Mouse (Mus musculus) midbrain, embryonic 16.5 days (tissue): ENCODE measurements around the gene Sorcs2. TPM values are rescaled to one million over a fixed set of nuclear protein-coding genes. Genes with fewer than 3 reads are reported as not detected.

Source experiments
- ATAC-seq: fragments of 200-750 bp; cut with Nextera tagmentation; 2 replicates; pipeline ENCODE4 v1.8.0; 2017; ENCODE audit warnings: moderate TSS enrichment
- H3K27ac ChIP-seq: fragments of 300-500 bp; sonication (generic); 2 replicates; pipeline ENCODE4 v1.5.1; 2014; ENCODE audit warnings: mild to moderate bottlenecking, low read length, mixed read lengths
- H3K27me3 ChIP-seq: fragments of 300-500 bp; sonication (generic); 2 replicates; pipeline ENCODE4 v1.6.1; 2014; ENCODE audit warnings: low read depth, low read length, mixed read lengths; ENCODE audit not compliant: control insufficient read depth, insufficient read depth
- H3K36me3 ChIP-seq: fragments of 300-500 bp; sonication (generic); 2 replicates; pipeline ENCODE4 v1.6.1; 2014; ENCODE audit warnings: mild to moderate bottlenecking, low read length, moderate library complexity, mixed read lengths; ENCODE audit not compliant: control insufficient read depth, insufficient read depth
- H3K4me1 ChIP-seq: fragments of 300-500 bp; sonication (generic); 2 replicates; pipeline ENCODE4 v1.6.1; 2014; ENCODE audit warnings: mild to moderate bottlenecking, low read length, mixed read lengths; ENCODE audit not compliant: control insufficient read depth, insufficient read depth
- H3K4me2 ChIP-seq: fragments of 300-500 bp; sonication (generic); 2 replicates; pipeline ENCODE4 v1.6.1; 2014; ENCODE audit warnings: mild to moderate bottlenecking, low read length, mixed read lengths
- H3K4me3 ChIP-seq: fragments of 300-500 bp; sonication (generic); 2 replicates; pipeline ENCODE4 v1.5.1; 2014; ENCODE audit warnings: low read depth, mild to moderate bottlenecking, low read length, moderate library complexity, mixed read lengths
- H3K9ac ChIP-seq: fragments of 300-500 bp; sonication (generic); 2 replicates; pipeline ENCODE4 v1.6.1; 2014; ENCODE audit warnings: low read depth, low read length, mixed read lengths
- H3K9me3 ChIP-seq: fragments of 300-500 bp; sonication (generic); replicated peaks from 2 replicates; pipeline ENCODE4 v1.6.1; 2014; ENCODE audit warnings: mild to moderate bottlenecking, low read length, mixed read lengths; ENCODE audit not compliant: control insufficient read depth, poor library complexity, severe bottlenecking
- WGBS: fragments of 180-500 bp; shearing (Covaris S2); extraction: QIAGEN DNeasy Blood & Tissue Kit; methylation state at CpG from one replicate; pipeline ENCODE4 v1.1.7; 2014; 5-methylcytosine and 5-hydroxymethylcytosine counted together
- polyA plus RNA-seq: library from polyadenylated mRNA; unstranded; fragments of >200 nt; fragmentation: Nextera tagmentation; extraction: Ambion mirVana; gene quantifications from 2 replicates; pipeline ENCODE4 v1.2.1, GENCODE M21; 2015

Gene Sorcs2
- polyA plus RNA-seq, result 21.3 and 22.7 TPM in 2 replicates

- peak; percentile 91 for ATAC-seq
- H3K36me3 ChIP-seq, result no peaks in the 10 kb centered on the region
- peak within 1 kb of the TSS; percentile 70 for H3K4me3 ChIP-seq
- H3K27ac ChIP-seq, result peak within 1 kb of the TSS; percentile 53
- H3K9ac ChIP-seq, result peak within 1 kb of the TSS; percentile 82
- H3K4me2 ChIP-seq, result peak within 1 kb of the TSS; percentile 86
- WGBS, result 0% methylated on average over 29 of the region's 45 CpGs
- H3K27me3 ChIP-seq, result no peaks in the 10 kb centered on the region
- no peaks in the 10 kb centered on the region for H3K9me3 ChIP-seq
- peaks cover 21% of the 10 kb centered on the region; the same call in 1 of the 2 replicates for H3K4me1 ChIP-seq
Observed at GRCm38 (mm10) chr5:36397837-36398282, at the start of gene Sorcs2. Gene Sorcs2 (minus strand): TSS chr5:36398139.

DNA sequence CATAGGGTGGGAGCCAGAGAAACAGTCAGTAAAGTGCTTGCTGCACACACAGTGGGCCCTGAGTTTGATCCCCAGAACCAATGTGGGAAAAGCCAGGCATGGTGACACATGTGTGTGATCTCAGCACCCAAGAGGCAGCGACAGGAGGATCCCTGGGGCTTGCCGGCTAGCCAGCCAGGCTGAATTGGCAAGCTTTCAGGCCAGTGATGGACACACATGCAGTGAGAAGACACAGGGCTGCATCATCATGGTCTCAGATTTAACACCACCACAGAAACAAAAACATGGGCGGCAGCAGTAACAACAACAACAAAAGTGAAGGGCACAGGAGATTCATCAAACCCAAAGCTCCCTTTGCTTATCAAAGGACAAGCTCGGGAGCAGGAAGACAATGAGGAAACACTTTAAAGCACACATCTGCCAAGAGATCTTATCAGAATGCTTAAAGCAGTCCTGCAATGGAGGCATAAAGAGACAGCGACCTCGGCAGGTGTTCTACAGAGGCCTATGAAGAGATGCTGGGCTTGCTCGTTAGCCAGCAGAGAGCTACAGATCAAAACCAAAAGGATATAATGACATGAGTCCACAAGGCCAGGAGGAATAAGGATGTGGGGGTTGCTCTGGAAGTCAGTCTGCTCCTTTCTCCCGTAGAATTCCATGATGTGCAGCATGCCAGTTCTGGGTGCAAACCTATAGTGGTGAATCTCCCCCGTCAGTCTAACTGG, 48.4 kb upstream of the Sorcs2 start:
- Histone ChIP-seq H3K4me1 (no peaks in the 10 kb centered on the region), H3K4me3 (no peak overlapping the region), H3K27ac (no peak overlapping the region), H3K9ac (no peak overlapping the region), H3K4me2 (no peak overlapping the region), H3K9me3 (no peaks in the 10 kb centered on the region), H3K27me3 (no peaks in the 10 kb centered on the region), H3K36me3 (no peaks in the 10 kb centered on the region)
- ATAC-seq, result 0 out of 2 replicates have a peak, but pooled peaks have one; percentile 29
- WGBS, result 40% methylated on average over 9 of the region's 9 CpGs

GRCm38 (mm10) chr5:36445028-36445427, 47.1 kb upstream of the Sorcs2 start:
- H3K4me1 ChIP-seq, result no peaks in the 10 kb centered on the region
- ATAC-seq, result no peak
- H3K4me3 ChIP-seq, result no peak overlapping the region
- H3K36me3 ChIP-seq, result no peaks in the 10 kb centered on the region
- no peak overlapping the region for H3K9ac ChIP-seq
- WGBS, result 32% methylated on average over 8 of the region's 8 CpGs
- H3K4me2 ChIP-seq, result no peak overlapping the region
- H3K27ac ChIP-seq, result no peak overlapping the region
- H3K9me3 ChIP-seq, result no peaks in the 10 kb centered on the region
- H3K27me3 ChIP-seq, result no peaks in the 10 kb centered on the region

GRCm38 (mm10) chr5:36444611-36445010, 46.7 kb upstream of the Sorcs2 start:
- H3K4me3 ChIP-seq, result no peak overlapping the region
- H3K36me3 ChIP-seq, result no peaks in the 10 kb centered on the region
- no peak overlapping the region for H3K27ac ChIP-seq
- H3K27me3 ChIP-seq, result no peaks in the 10 kb centered on the region
- H3K4me1 ChIP-seq, result no peaks in the 10 kb centered on the region
- H3K9me3 ChIP-seq, result no peaks in the 10 kb centered on the region
- H3K9ac ChIP-seq, result no peak overlapping the region
- WGBS, result 65% methylated on average over 4 of the region's 4 CpGs
- no peak for ATAC-seq
- H3K4me2 ChIP-seq, result no peak overlapping the region

- 62% methylated on average over 3 of the region's 3 CpGs for WGBS
- no peaks in the 10 kb centered on the region for H3K4me1 ChIP-seq
- H3K27ac ChIP-seq, result no peak overlapping the region
- ATAC-seq, result no peak
- no peak overlapping the region for H3K4me3 ChIP-seq
- H3K27me3 ChIP-seq, result no peaks in the 10 kb centered on the region
- H3K9ac ChIP-seq, result no peak overlapping the region
- H3K36me3 ChIP-seq, result no peaks in the 10 kb centered on the region
- H3K4me2 ChIP-seq, result no peak overlapping the region
- no peaks in the 10 kb centered on the region for H3K9me3 ChIP-seq
Observed at GRCm38 (mm10) chr5:36440741-36441140, 42.8 kb upstream of the Sorcs2 start.

DNA sequence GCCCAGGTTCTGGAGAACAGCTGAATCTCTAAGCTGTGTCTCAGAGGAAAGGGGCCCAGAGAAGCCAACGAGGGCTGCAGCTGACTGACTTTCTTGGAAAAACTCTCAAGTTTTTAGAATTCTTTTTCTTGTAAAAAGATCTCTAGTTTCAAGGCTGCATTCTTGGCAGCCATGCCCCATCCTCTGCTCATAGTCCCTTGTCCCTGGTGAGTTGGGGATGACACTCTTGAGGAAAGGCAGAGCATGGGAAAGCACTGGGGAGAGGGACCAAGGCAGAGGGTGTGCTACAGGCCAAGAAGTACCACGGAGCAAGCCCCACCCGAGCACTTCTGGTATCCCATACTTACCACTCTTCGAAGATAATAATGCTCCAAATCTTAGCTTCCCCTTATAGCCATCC, 38.9 kb upstream of the Sorcs2 start:
- H3K27ac ChIP-seq, result no peak overlapping the region
- no peak overlapping the region for H3K9ac ChIP-seq
- no peaks in the 10 kb centered on the region for H3K9me3 ChIP-seq
- no peaks in the 10 kb centered on the region for H3K27me3 ChIP-seq
- peaks cover 8% of the 10 kb centered on the region; the same call in 1 of the 2 replicates for H3K4me1 ChIP-seq
- H3K4me3 ChIP-seq, result no peak overlapping the region
- H3K4me2 ChIP-seq, result no peak overlapping the region
- H3K36me3 ChIP-seq, result no peaks in the 10 kb centered on the region
- ATAC-seq, result no peak
- 75% methylated on average over 4 of the region's 4 CpGs for WGBS

DNA sequence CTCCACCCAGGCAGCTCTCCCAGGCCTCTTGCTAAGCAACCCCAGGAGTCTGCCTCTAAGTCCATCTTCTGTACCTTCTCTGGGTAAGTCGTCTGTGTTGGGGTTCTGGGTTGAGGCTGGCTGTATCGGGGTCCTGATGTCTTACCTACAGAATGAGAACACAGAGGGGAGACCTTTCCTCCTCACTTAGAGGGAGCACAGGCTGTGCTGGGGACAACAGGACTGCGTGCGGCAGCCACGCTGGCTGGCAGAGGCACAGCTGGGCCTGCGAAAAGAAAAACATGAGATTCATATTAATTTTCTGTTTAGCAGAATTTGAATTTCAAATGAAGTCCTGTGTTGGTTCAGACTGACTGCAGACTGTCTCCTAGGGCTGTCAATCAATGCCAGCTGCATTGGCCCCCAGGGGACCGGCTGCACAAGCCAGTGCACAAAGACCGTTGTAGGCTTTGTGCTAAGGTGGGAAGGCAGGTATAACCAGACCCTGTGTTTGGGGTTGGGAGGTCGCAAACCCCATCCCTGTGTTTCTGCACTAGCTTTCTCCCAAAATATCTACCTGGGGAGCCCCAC, 36.5 kb upstream of the Sorcs2 start:
- peaks cover 11% of the 10 kb centered on the region; the same call in 1 of the 2 replicates for H3K4me1 ChIP-seq
- 0 out of 2 replicates have a peak, but pooled peaks have one; percentile 62 for ATAC-seq
- no peak overlapping the region for H3K4me3 ChIP-seq
- peak overlapping the region; percentile 63 for H3K27ac ChIP-seq
- no peak overlapping the region for H3K9ac ChIP-seq
- no peaks in the 10 kb centered on the region for H3K27me3 ChIP-seq
- no peak overlapping the region for H3K4me2 ChIP-seq
- no peaks in the 10 kb centered on the region for H3K9me3 ChIP-seq
- WGBS, result 28% methylated on average over 9 of the region's 9 CpGs
- no peaks in the 10 kb centered on the region for H3K36me3 ChIP-seq

- Histone ChIP-seq H3K9ac (no peak overlapping the region), H3K27ac (no peak overlapping the region), H3K27me3 (no peaks in the 10 kb centered on the region), H3K36me3 (no peaks in the 10 kb centered on the region), H3K4me2 (no peak overlapping the region), H3K4me1 (peaks cover 15% of the 10 kb centered on the region; the same call in 1 of the 2 replicates), H3K9me3 (no peaks in the 10 kb centered on the region), H3K4me3 (no peak overlapping the region)
- ATAC-seq, result no peak
- WGBS, result 66% methylated on average over 2 of the region's 2 CpGs
Observed at GRCm38 (mm10) chr5:36431711-36432110, 33.8 kb upstream of the Sorcs2 start.

GRCm38 (mm10) chr5:36429551-36429950, 31.6 kb upstream of the Sorcs2 start:
- H3K4me3 ChIP-seq, result no peak overlapping the region
- peaks cover 12% of the 10 kb centered on the region; the same call in 1 of the 2 replicates for H3K4me1 ChIP-seq
- no peaks in the 10 kb centered on the region for H3K27me3 ChIP-seq
- H3K9me3 ChIP-seq, result no peaks in the 10 kb centered on the region
- H3K27ac ChIP-seq, result no peak overlapping the region
- no peak overlapping the region for H3K4me2 ChIP-seq
- no peaks in the 10 kb centered on the region for H3K36me3 ChIP-seq
- ATAC-seq, result no peak
- no peak overlapping the region for H3K9ac ChIP-seq
- WGBS, result 90% methylated on average over 3 of the region's 3 CpGs
